Mouse (Mus musculus) heart, embryonic 15.5 days (tissue): ENCODE results near the gene Gdi2. TPM values are rescaled to one million over a fixed set of nuclear protein-coding genes. Genes with fewer than 3 reads are reported as not detected.

Experiments
- ATAC-seq: fragments of 200-750 bp; cut with Nextera tagmentation; replicated peaks from 2 replicates; pipeline ENCODE4 v1.8.0; 2017; ENCODE audit warnings: low read depth, moderate TSS enrichment; ENCODE audit not compliant: insufficient number of reproducible peaks, insufficient read depth, low FRiP score
- H3K27ac ChIP-seq: fragments of 300-500 bp; sonication (generic); 2 replicates; pipeline ENCODE4 v1.5.1; 2015; ENCODE audit warnings: mild to moderate bottlenecking, inconsistent platforms
- H3K27me3 ChIP-seq: fragments of 300-500 bp; sonication (generic); 2 replicates; pipeline ENCODE4 v1.6.1; 2015; ENCODE audit warnings: inconsistent platforms
- H3K36me3 ChIP-seq: fragments of 300-500 bp; sonication (generic); 2 replicates; pipeline ENCODE4 v1.6.1; 2015; ENCODE audit warnings: mild to moderate bottlenecking, inconsistent platforms
- H3K4me1 ChIP-seq: fragments of 300-500 bp; sonication (generic); replicated peaks from 2 replicates; pipeline ENCODE4 v1.6.1; 2015; ENCODE audit warnings: inconsistent platforms
- H3K4me2 ChIP-seq: fragments of 300-500 bp; sonication (generic); 2 replicates; pipeline ENCODE4 v1.6.1; 2015; ENCODE audit warnings: inconsistent platforms, mild to moderate bottlenecking, moderate library complexity
- H3K4me3 ChIP-seq: fragments of 300-500 bp; sonication (generic); 2 replicates; pipeline ENCODE4 v1.5.1; 2015; ENCODE audit warnings: mild to moderate bottlenecking, inconsistent platforms
- H3K9ac ChIP-seq: fragments of 300-500 bp; sonication (generic); 2 replicates; pipeline ENCODE4 v1.6.1; 2015; ENCODE audit warnings: mild to moderate bottlenecking, inconsistent platforms
- H3K9me3 ChIP-seq: fragments of 300-500 bp; sonication (generic); replicated peaks from 2 replicates; pipeline ENCODE4 v1.6.1; 2016; ENCODE audit warnings: inconsistent platforms
- WGBS: fragments of 180-500 bp; shearing (Covaris S2); methylation state at CpG from one replicate; pipeline ENCODE4 v1.1.7; 2015; ENCODE audit warnings: mixed read lengths; 5-methylcytosine and 5-hydroxymethylcytosine counted together
- polyA plus RNA-seq: library from polyadenylated mRNA; unstranded; fragments of >200 nt; fragmentation: Nextera tagmentation; extraction: Ambion mirVana; gene quantifications from 2 replicates; pipeline ENCODE4 v1.2.1, GENCODE M21; 2015

Gdi2 gene
- polyA plus RNA-seq, 1 experiment from 2014 or later = 303 TPM

DNA sequence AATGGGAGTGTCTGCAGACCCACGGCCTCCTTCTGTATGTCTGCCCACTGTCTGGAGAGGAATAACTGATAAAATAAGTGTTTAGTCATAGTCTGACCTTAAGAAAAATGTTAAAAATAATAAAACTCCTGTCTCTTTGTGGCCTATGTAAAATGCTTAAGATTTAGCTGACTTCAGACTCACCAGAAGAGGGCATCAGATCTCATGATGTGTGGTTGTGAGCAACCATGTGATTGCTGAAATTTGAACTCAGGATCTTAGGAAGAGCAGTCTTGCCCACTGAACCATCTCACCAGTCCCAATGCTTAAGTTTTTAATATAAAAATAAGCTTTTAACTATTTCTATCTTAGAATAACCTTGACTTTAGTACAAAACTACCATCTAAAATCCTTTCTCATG is 25.3 kb downstream of the Gdi2 start:
- Histone ChIP-seq H3K36me3 (peaks cover 60% of the 10 kb centered on the region), H3K9ac (no peak overlapping the region), H3K9me3 (no peaks in the 10 kb centered on the region), H3K4me1 (no peaks in the 10 kb centered on the region), H3K27me3 (no peaks in the 10 kb centered on the region), H3K27ac (no peak overlapping the region), H3K4me3 (no peak overlapping the region), H3K4me2 (no peak overlapping the region)
- 89% methylated on average over 1 of the region's 1 CpGs for WGBS
- no peak for ATAC-seq

- no peak overlapping the region for H3K27ac ChIP-seq
- H3K4me1 ChIP-seq = no peaks in the 10 kb centered on the region
- H3K9ac ChIP-seq = no peak overlapping the region
- no peaks in the 10 kb centered on the region for H3K27me3 ChIP-seq
- 70% methylated on average over 2 of the region's 2 CpGs for WGBS
- H3K4me2 ChIP-seq = no peak overlapping the region
- H3K4me3 ChIP-seq = no peak overlapping the region
- ATAC-seq = no peak
- no peaks in the 10 kb centered on the region for H3K9me3 ChIP-seq
- peaks cover 57% of the 10 kb centered on the region for H3K36me3 ChIP-seq
Observed at GRCm38 (mm10) chr13:3563953-3564352, 26.1 kb downstream of the Gdi2 start.

DNA sequence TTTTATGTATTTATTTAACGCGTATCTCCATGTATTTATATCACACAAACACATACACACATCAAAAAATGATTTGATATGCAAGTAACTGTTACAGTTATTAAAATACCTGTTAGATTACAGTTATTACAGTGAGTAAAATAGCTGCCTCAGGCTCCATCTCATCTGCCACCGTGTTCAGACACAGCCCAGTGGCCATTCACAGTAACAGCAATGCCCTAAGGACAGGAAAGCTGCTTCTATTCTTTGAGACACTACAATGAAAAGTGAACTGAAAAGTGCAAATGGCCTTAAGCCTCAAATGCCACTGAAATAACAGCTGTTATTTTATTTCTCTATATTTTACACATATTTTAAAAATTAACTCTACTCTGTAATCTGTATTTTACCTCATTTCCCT is 52.9 kb downstream of the Gdi2 start:
- Histone ChIP-seq H3K27ac (no peak overlapping the region), H3K9me3 (no peaks in the 10 kb centered on the region), H3K27me3 (no peaks in the 10 kb centered on the region), H3K9ac (no peak overlapping the region), H3K4me1 (no peaks in the 10 kb centered on the region), H3K36me3 (peaks cover 45% of the 10 kb centered on the region), H3K4me3 (no peak overlapping the region), H3K4me2 (no peak overlapping the region)
- 89% methylated on average over 3 of the region's 3 CpGs for WGBS
- ATAC-seq = no peak

GRCm38 (mm10) chr13:3594311-3594710 is 56.4 kb downstream of the Gdi2 start:
- Histone ChIP-seq H3K4me1 (no peaks in the 10 kb centered on the region), H3K27ac (no peak overlapping the region), H3K9ac (no peak overlapping the region), H3K4me3 (no peak overlapping the region), H3K9me3 (no peaks in the 10 kb centered on the region), H3K4me2 (no peak overlapping the region), H3K36me3 (peaks cover 44% of the 10 kb centered on the region), H3K27me3 (no peaks in the 10 kb centered on the region)
- 92% methylated on average over 1 of the region's 1 CpGs for WGBS
- ATAC-seq = no peak

DNA sequence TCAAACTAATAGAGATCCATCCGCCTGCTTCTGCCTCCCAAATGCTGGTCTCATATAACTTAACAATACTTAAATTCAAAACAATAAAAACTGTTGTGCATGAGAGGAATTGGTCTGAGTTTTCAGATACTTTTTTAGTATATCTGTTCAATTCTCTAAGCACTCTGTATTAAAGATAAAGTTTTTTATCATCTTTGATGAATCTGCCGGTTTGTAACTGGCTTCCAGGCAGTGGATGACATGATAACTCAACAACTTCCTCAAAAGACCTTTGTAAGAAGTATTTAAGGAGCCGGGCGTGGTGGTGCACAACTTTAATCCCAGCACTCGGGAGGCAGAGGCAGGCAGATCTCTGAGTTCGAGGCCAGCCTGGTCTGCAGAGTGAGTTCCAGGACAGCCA is 58.4 kb downstream of the Gdi2 start:
- Histone ChIP-seq H3K36me3 (peaks cover 36% of the 10 kb centered on the region), H3K9me3 (no peaks in the 10 kb centered on the region), H3K27ac (no peak overlapping the region), H3K27me3 (no peaks in the 10 kb centered on the region), H3K4me2 (no peak overlapping the region), H3K4me3 (no peak overlapping the region), H3K9ac (no peak overlapping the region), H3K4me1 (no peaks in the 10 kb centered on the region)
- WGBS = 90% methylated on average over 6 of the region's 6 CpGs
- ATAC-seq = no peak

DNA sequence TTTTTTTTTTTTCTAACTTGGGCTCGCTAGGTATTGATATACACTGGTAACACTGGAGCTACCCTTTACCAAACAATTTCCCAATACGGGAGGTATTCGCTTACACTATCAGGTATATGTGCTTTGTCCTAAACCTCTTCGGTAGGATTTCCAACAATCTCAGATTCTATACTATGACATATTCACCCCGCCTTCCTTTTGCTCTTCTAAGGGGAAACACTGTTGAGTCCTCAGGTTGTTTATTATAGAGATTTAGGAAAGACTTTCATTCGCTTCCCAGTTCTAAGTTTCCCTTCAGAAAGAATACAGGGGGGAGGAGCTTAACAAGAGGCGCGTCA is 71.9 kb downstream of the Gdi2 start:
- Histone ChIP-seq H3K4me1 (0 out of 2 replicates have a peak, but pooled peaks cover 2% of the 10 kb centered on the region), H3K36me3 (no peaks in the 10 kb centered on the region), H3K9me3 (no peaks in the 10 kb centered on the region), H3K9ac (peak overlapping the region; percentile 82), H3K27me3 (0 out of 2 replicates have a peak, but pooled peaks cover 4% of the 10 kb centered on the region), H3K4me2 (peak overlapping the region; percentile 85), H3K4me3 (peak overlapping the region; percentile 98), H3K27ac (peak overlapping the region; percentile 97)
- WGBS = 16% methylated on average over 8 of the region's 8 CpGs
- no peak for ATAC-seq

- peak overlapping the region; percentile 85 for H3K4me2 ChIP-seq
- H3K36me3 ChIP-seq = no peaks in the 10 kb centered on the region
- H3K4me1 ChIP-seq = 0 out of 2 replicates have a peak, but pooled peaks cover 2% of the 10 kb centered on the region
- peak overlapping the region; percentile 98 for H3K4me3 ChIP-seq
- no peaks in the 10 kb centered on the region for H3K9me3 ChIP-seq
- H3K27ac ChIP-seq = peak overlapping the region; percentile 97
- peak; percentile 20 for ATAC-seq
- H3K9ac ChIP-seq = peak overlapping the region; percentile 82
- 0 out of 2 replicates have a peak, but pooled peaks cover 4% of the 10 kb centered on the region for H3K27me3 ChIP-seq
- WGBS = under 1% methylated on average over 50 of the region's 50 CpGs
Observed at GRCm38 (mm10) chr13:3610118-3610794, 72.4 kb downstream of the Gdi2 start.

DNA sequence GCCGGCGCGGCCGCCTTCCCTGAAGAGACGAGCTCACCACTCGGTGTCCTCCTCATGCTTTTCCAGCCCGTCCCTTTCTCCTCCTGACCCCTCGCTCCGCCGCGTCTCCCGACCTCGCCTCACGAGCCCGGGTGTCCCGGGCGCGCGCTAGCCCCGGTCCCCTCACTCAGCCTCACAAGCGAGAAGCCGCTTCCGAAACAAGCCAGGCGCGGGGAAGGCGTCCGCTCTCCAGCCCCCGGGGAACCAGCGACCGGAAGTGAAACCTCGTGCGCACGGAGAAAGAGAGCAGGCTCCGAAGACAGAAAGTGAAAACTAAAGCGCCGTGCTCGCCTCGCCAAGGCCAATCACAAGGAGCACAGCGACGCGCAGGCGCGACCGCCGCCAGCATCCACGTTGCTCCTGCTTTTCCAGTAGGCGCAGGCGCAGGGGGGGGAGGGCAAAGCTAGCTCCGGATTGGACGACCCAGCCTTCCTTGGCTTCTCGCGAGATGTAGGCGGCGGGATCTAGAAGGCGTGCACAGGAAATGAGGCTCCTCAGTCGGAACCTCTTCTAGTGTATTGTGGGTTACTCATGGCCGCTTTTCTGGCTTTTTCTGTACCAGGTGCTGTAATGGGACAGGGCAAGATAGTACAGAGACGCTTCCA is 73.1 kb downstream of the Gdi2 start, which contains the start of gene Fam208b:
TSS of gene Fam208b (minus strand) at position 314 of the 644 bp plus-strand sequence.
- H3K27me3 ChIP-seq = 0 out of 2 replicates have a peak, but pooled peaks cover 4% of the 10 kb centered on the region
- H3K4me2 ChIP-seq = peak within 1 kb of the TSS; percentile 85
- ATAC-seq = peak; percentile 100
- H3K36me3 ChIP-seq = no peaks in the 10 kb centered on the region
- under 1% methylated on average over 58 of the region's 58 CpGs for WGBS
- no peaks in the 10 kb centered on the region for H3K9me3 ChIP-seq
- peak within 1 kb of the TSS; percentile 97 for H3K27ac ChIP-seq
- H3K4me1 ChIP-seq = 0 out of 2 replicates have a peak, but pooled peaks cover 2% of the 10 kb centered on the region
- H3K9ac ChIP-seq = peak within 1 kb of the TSS; percentile 82
- H3K4me3 ChIP-seq = peak within 1 kb of the TSS; percentile 98

Other genes starting within 250 kb of the Gdi2 start
- 8.8 and 9.3 TPM in 2 replicates for gene Fam208b, start 73.0 kb downstream of the Gdi2 start, polyA plus RNA-seq
- gene Asb13, start 96.0 kb downstream of the Gdi2 start, polyA plus RNA-seq = 4.7 and 6.4 TPM in 2 replicates